Mouse (Mus musculus): ENCODE results near the gene Dus3l.

Gene Dus3l

DNA sequence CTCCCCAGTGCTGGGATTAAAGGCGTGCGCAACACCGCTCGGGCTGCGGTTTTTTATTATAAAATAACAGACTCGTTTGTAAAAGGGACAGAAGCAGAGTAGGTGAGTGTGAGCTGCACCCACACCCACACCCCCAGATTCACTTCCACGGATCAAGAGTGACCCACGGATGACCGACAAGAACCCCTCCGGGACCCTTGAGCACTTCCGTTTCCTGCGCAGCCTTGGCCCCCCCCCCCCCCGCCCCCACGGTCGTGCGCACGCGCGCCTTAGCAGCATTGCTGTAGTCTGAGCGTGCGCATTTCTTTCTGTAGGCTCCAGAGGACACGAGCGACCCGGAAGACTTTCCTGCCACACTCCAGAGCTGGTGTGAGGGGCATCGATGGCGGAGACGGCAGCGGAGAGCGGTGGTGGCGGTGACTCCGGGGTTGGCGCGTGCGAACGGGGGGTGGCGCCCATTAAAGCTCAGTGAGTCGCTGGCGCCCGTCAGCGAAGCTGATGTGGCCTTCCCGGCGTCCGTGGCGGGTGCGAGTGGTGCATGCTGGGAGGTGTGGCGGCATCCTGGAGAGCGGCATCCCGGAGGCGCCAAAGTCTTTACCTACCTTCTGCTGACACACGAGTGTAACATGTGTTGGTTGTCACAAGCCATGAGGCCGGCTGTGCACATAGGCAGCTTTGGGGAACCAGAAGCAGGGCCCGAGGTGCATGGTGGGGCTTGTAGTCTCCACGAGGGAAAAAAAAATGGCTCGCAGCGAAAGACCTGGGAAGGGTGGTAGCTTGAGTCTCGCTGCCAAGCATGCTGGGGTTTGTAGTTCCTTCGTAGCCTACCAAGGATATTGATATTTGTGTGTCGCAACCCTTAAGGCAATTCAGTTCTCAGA is at the start of gene Dus3l:
Gene Dus3l (plus strand): TSS at position 284 of the 881 bp plus-strand sequence.
- DNase-seq (ENCODE audit: low read depth, low spot score) = peak; percentile 82

DNA sequence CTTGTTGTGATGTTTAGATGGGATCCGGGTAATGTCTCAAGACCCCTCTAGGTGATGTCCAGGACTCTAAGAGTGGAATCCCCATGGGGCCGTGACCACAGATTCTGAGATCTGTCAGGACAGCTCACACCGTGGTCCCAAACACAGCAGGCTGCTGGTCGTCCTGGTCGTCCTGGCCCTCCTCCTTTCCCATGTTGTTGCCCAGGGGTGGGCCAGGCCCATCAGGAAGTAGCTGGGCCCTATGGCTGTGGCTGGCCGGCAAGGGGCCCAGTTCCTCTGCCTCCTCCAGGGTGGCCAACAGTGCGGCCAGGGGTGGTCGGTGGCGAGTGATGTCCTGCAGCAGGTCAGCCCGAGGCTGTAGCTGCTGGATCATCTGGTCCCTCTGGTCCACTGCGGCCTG is 49.2 kb upstream of the Dus3l start:
- no peak for DNase-seq (ENCODE audit: low read depth, low spot score)

DNA sequence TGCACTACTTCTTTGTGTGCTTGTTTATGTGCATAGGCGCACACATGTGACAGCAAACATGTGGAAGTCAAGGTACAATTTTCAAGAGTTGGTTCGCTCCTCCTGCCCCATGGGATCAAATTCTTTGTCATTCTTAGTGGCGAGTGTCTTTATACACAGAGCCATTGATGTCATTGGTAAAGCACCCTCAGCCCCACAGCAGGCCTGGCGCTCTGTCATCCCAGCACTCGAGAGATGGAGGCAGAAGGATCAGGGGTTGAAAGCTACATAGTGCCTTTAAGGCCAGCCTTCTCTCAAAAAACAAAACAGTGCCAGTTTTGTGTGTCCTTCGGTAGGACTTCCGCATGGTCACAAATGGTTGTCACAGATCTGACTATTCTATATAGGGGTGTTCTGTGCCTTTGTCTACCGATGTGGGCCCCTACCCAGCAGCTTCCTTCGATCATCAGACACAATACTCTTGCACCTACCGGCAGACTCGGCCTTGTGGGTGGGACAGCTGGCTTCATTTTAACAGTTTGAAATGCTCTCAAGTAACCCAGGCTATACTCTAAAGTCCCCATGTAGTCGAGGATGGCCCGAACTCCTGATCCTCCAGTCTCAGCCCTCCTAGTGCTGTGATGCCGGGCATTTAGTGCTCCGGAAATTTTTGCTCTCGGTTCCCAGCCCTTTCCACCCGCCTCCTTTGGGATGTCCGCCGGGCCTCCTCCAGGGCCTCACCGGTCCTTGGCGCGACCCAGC is 48.5 kb upstream of the Dus3l start:
- DNase-seq (ENCODE audit: low read depth, low spot score) = no peak

DNA sequence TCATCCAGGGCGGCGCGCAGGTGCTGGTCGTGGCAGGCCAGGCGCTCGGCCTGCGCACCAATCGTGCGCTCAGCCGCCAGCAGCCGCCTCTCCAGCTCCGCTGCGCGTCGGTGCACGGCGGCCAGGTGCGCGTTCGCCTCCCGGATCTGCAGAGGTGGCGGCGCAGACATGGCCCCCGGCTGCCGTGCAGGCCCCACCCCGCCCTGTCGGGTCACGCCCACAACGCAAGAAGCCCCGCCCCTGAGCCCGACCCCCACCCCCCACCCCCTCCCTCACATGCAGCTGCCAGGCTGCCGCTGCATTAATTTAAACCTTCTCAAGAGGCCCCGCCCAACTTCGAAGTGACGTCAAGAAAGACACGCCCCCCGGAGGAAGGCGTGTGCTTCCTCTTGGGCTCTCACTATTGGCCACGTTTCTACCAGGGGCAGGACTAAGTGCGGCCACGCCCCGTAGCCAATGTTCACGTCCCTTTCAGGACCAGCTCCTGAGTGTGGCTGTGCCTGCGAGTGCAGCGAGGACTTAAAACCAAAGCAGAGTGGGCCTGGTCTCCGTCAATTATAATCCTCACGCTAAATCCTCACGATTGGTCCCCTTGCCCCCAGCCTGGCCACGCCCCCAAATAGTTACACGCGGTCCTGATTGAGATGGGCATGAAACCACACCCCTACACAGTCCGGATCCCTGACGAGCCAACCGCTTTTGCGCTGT is 47.7 kb upstream of the Dus3l start:
- peak; percentile 97 for DNase-seq (ENCODE audit: low read depth, low spot score)

DNA sequence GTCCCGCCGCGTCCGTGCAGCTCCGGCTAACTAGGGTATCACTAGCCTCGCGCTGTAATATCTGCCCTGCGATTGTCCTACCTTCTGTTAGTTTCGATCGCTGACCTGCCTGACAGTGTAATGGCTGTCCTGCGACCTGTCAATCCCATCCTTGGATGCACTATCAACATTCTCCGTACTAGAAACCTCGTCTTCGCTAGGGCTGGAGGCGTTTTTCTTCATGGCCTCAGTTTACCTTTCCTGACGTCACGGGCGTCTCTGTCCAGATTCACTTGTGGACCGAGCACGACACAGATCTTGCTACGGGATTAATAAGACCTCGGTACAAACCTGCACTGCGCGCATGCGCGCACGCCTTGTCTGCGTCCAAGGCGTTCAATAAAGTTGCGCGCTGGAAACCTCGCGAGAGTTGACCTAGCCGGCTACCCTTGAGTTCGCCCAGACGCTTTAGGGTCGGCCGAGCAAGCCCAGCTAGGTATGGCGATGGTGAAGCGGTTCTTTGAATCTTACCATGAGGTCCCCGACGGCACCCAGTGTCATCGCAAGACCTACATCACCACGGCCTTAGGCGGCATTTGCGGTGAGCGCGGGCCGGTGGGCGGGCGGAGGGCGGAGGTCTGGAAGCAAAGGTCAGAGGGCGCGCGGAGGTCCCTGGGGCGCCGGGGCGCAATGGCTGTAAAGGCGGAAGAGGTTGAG is 47.0 kb upstream of the Dus3l start, which contains the start of the genes Ndufa11 and Vmac:
Gene Ndufa11 (plus strand): TSS at position 405 of the 696 bp plus-strand sequence.
Gene Vmac (minus strand): TSS at position 660 of the 696 bp plus-strand sequence.
- peak; percentile 97 for DNase-seq (ENCODE audit: low read depth, low spot score)

DNA sequence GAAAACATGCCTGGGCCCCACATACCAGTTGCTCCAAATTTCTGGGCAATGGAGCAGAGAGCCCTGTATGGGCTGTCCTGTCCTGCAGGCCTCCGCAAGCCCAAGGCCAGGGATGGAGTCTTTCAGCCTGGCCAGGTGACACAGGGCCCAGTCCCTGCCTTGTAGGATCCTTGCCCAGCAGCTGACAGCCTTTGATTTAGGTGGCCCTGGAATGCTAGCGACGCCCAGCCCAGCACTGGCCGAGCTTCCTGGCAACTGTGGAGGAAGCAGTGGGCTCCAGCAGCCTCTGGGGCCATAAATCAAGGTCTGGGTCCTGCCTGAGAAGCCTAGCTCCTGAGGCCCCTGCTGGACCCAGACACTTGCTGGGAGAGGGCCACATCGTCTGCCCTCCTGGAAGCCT is 42.1 kb upstream of the Dus3l start:
- no peak for DNase-seq (ENCODE audit: low read depth, low spot score)

DNA sequence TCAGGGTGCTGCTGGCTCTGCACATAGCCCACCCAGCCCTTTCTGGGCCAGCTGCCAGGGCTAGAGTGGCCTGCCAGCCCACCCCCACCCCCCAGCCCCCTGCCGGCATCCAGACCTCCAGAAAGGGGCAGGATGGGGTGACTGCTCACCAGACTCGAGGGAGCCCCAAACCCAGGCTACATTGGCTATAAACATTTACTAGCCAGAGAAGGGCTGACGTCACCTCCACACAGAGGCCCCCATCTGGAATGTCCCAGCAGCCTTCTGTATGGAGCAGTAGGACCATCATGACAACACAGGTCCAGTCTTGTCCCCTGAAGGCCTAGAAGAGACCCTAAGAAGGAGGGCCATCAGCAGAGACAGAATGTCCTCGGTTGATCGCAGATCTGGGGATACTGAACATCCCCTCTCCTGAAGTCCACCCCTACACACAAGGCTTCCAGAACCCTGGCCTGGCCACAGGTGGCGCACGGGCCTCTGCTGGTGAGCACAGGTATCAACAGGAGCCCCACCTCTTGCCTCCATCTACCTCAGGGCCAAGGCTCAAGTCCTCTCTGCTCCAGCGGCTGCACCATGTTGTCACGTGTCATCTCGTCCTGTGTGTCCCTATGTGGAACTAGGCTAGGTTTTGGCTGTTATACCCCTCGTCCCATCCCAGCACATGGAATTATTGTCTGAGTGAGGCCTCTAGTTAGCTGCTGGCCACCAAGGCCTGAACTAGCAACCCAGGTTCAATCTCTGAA is 41.0 kb upstream of the Dus3l start:
- no peak for DNase-seq (ENCODE audit: low read depth, low spot score)

DNA sequence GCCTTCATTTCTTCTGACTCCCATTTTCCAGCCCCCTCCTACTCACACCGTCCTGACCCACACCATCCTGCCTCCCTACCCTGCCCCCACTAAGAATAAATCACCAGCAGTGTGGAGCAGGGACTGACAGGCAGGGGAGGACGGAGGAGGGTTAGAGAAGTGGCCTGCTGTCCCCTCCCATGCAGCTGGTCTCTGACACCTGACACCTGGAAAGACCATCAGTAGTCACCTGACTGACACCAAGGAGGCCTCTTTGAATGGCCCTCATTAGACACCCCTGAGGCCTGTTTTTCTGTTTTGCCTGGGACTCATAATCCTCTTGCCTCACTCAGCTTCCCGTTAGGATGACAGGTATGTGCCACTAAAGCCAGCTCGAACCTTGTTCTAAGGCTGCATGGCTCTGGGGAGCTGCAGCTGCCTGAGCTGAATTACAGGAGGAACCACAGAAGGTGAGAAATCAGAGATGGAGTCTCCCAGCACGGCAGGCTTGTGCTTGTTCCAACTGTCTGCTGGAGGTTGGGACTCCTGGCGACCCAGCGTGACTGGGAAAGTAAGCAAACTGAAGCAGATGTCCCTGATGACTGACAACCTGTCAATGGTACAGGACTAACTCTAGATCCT is 37.4 kb upstream of the Dus3l start:
- DNase-seq (ENCODE audit: low read depth, low spot score) = no peak

DNA sequence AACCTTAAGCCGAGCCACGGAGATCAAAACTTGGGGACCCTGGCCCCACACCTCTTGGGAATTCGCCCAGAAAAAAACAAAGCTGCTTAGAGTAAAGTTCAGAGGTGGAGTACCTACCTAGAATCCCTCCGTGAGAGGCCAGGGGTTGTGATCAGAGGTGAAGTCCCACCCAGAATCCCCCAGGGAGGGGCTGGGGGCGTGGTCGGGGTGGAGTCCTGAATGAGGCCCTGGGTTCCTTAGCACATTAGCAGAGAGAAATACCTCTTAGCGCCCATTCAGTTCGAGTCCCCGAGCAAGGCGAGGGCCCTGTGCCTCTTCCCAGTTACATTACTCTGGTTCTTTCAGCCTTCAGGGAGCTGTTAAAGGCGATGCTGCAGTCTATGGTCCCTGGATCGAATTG is 36.9 kb upstream of the Dus3l start:
- no peak for DNase-seq (ENCODE audit: low read depth, low spot score)

DNA sequence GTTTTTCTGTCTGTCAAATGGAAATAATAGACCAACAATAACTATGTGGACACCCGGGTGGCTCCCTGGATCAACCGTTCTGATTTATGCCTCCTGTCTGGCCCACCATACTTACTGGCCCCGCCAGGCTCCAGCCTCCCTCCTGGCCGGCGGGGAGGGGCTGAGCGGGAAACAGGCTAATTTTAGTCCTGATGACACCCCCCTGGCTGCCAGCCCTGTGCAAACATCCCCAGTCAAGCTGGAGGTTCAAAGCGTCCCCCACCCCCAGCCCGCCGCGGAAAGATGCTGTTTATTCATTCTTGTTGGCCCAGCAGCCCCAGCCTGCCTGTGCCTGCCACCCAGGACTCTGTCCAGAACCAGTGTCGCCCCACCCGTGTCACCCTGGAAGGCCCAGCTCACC is 36.4 kb upstream of the Dus3l start:
- no peak for DNase-seq (ENCODE audit: low read depth, low spot score)

DNA sequence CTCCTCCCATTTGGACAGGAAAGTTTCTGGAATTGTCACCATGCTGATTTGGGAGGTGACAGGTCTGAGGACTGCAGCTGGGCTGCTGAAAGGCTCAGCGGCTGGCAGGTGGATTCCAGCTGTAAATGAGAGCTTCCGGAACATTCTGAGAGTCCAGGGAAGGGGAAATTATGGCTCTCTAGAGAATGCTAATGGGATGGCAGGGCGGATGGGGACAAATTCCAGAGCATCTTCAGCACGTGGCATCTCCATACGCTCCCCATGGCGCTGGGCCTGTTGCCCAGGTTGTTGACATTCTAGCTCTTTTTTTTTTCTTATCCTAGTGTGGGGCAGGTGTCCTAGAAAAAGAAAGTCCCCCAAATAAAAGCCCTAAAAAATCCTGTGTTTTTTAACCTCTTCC is 35.4 kb upstream of the Dus3l start:
- no peak for DNase-seq (ENCODE audit: low read depth, low spot score)

DNA sequence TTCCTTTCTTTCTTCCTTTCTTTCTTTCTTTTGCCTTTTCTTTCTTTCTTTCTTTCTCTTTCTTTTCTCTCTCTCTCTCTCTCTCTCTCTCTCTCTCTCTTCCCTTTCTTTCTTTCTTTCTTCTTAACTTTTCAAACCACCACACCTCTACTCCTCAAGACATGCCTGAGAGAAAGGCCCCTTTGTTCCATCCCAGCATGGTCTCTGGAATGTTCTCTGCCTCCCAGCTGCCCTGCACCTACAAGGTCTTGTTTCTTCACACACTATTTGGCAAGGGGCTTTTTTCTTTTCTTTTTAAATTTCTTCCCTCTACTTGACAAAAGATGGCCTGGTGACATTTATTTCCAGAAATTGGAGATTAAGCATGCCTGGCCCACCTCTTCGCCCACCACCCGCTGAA is 34.9 kb upstream of the Dus3l start:
- no peak for DNase-seq (ENCODE audit: low read depth, low spot score)

DNA sequence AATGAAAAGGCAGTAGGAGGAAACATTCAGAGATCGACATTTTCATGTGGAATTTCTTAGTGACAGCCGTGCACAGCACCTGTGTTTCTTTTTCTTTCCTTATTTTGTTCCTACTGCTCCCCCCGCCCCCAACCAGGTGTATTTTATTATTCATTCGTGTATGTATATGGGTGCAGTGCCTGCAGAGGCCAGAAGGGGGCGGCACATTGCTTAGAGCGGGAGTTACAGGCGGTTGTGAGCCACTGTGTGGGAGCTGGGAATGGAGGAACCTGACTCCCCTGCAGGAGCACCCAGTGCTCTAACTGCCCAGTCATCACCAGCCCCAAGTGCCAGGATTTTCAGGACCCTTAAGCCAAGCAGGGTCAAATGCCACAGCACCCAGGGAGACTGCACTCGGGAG is 28.0 kb upstream of the Dus3l start:
- DNase-seq (ENCODE audit: low read depth, low spot score) = no peak

DNA sequence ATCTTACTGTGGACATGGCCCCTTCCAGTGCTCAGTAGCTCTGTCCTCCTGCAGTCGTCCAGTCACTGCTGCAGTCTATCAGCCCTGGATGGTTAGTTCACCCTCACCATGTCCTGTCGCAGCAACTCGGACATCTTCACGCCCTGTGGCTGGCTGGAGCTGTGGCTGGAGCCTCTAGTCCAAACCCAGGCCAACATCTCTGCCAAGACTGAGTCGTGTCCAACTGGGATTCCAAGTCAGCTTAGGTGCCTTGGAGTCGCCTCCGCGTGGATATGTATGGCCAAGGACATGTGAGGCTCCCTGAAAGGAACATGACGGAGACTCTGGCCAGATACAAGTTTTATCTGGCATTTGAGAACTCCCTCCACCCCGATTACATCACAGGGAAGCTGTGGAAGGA is 26.3 kb upstream of the Dus3l start:
- DNase-seq (ENCODE audit: low read depth, low spot score) = no peak

DNA sequence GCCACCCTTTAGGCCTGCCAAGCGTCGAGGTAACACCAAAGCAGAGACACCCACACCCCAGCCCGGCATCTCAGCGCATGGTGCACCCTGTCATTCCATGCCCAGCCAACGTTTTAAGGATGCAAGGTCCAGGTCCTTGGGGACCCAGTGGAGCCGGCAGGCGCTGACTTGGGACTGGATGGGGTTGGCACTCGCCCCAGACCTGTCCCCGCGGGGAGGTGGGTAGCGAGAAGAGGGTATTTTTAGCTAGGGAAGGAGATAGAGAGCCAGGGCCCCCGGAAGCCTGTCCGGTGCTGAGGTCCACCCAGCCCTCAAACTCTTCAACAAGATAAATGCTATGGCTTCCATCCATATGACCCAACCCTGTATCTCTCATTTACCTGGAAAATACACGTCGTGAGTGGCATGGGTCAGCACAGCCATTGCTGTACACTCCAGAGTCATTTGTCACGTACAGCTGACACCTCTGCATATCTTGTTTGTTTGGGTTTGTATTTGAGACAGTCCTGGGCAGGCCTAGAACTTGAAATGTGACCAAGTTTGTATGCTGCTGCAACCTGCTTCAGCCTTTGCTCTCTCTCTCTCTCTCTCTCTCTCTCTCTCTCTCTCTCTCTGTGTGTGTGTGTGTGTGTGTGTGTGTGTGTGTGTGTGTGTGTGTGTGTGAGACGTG is 24.3 kb upstream of the Dus3l start:
- DNase-seq (ENCODE audit: low read depth, low spot score) = no peak

DNA sequence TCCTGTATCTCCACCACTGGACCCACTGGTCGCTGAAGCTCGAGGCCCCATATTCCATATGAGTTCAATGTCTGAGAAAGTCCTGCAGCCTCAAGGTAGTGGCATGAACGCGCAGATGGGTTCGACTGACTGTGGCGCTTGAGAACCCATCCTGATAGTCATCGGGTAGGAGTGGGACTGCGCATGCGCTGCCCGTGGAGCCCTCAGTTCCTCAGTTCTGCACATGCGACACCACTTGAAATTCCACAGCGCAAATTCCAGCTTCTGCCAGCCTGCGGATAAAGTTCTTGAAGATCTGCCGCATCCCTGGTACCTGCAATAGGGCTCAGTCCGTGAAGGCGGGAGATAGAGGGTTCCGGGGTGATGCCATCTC is 23.8 kb upstream of the Dus3l start:
- no peak for DNase-seq (ENCODE audit: low read depth, low spot score)

DNA sequence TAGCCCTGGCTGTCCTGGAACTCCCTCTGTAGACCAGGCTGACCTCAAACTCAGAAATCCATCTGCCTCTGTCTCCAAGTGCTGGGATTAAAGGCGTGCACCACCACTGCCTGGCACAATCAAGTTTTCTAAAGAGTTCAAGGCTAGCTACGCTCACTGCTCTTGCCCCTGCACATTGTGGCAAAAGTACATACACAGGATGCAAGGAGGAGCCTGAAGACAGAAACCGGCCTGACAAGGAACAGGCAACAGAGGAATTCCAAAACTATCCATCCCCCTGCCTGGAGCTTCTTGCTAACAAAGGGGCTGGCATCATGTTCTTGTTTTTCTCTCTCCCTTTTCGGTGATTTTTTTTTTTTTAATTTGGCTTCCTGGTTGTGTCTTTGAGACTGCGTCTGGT is 20.4 kb upstream of the Dus3l start:
- no peak for DNase-seq (ENCODE audit: low read depth, low spot score)

DNA sequence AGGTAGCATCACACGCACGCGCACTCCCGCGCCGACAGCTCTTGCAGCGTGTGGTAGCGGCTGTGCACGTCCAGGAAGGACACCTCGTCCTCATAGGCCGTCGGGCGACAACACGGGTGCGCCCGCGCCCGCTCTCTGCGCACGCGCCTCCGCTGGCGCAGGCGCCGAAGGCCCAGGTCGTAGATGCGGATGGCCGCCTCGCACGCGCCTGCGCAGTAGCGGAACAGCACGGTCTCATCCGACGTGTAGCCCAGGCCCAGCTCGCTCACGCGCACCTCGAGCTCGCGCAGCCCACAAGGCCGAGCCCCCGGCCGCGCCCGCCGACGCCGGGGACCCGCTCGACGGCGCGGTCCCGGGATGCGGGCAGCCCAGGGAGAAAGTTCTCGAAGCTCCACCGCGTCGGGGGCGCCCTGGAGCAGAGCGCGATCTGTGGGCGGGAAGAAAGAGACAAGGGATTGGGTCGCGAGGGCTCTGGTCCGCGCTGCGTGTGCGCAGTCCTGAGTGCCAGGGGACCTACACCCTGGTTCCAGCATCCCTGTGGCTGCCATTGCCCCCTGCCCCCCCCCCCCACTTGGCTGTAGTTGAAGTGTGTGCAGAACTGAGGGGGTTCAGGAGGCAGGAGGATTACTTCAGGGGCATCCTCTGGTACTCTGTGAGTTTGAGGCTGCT is 13.0 kb upstream of the Dus3l start:
- no peak for DNase-seq (ENCODE audit: low read depth, low spot score)

DNA sequence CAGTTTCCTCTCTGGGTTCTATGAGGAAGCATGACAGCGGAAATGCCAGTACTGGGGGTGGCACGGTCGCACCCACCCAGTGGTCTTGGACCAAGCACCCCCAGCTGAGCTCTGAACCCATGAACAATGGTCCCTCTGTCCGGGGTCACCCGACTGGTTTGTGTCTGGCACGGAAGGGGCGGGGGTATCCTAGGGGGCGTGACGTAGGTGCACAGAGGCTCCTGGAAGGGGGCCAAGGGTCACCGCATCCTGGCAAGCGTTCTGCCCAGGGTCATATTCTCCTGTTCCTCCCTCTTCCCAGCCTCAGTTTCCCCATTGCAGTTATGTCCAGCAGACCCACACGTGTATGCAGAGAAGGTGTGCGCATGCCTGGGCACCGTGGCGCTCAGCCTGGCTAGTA is 11.1 kb upstream of the Dus3l start:
- no peak for DNase-seq (ENCODE audit: low read depth, low spot score)

Measured in c-Kit-negative CD71-positive TER-119-positive erythroid progenitor cells, embryonic 14.5 days (primary cell).